Mouse (Mus musculus) lung, embryonic 16.5 days (tissue): ENCODE measurements around the gene Rusc2. TPM values are rescaled to one million over a fixed set of nuclear protein-coding genes. Genes with fewer than 3 reads are reported as not detected.

Experiments
- ATAC-seq: fragments of 200-750 bp; cut with Nextera tagmentation; 2 replicates; pipeline ENCODE4 v1.8.0; 2017; ENCODE audit warnings: low read depth, mild to moderate bottlenecking, moderate library complexity
- H3K27ac ChIP-seq: fragments of 300-500 bp; sonication (generic); 2 replicates; pipeline ENCODE4 v1.5.1; 2014; ENCODE audit warnings: mild to moderate bottlenecking, control low read depth, low read length
- H3K27me3 ChIP-seq: fragments of 300-500 bp; sonication (generic); 2 replicates; pipeline ENCODE4 v1.6.1; 2014; ENCODE audit warnings: low read depth, low read length, mixed read lengths; ENCODE audit not compliant: control insufficient read depth, insufficient read depth
- H3K36me3 ChIP-seq: fragments of 300-500 bp; sonication (generic); 2 replicates; pipeline ENCODE4 v1.6.1; 2014; ENCODE audit warnings: low read length; ENCODE audit not compliant: control insufficient read depth, insufficient read depth
- H3K4me1 ChIP-seq: fragments of 300-500 bp; sonication (generic); replicated peaks from 2 replicates; pipeline ENCODE4 v1.6.1; 2014; ENCODE audit warnings: low read length, mixed read lengths; ENCODE audit not compliant: control insufficient read depth, insufficient read depth
- H3K4me2 ChIP-seq: fragments of 300-500 bp; sonication (generic); 2 replicates; pipeline ENCODE4 v1.6.1; 2014; ENCODE audit warnings: low read depth, low read length, control low read depth
- H3K4me3 ChIP-seq: fragments of 300-500 bp; sonication (generic); 2 replicates; pipeline ENCODE4 v1.5.1; 2014; ENCODE audit warnings: mild to moderate bottlenecking, low read length, control low read depth
- H3K9ac ChIP-seq: fragments of 300-500 bp; sonication (generic); 2 replicates; pipeline ENCODE4 v1.6.1; 2014; ENCODE audit warnings: low read length, control low read depth
- H3K9me3 ChIP-seq: fragments of 300-500 bp; sonication (generic); 2 replicates; pipeline ENCODE4 v1.6.1; 2016; ENCODE audit warnings: low read length; ENCODE audit not compliant: control insufficient read depth
- WGBS: fragments of 180-500 bp; shearing (Covaris S2); extraction: QIAGEN DNeasy Blood & Tissue Kit; methylation state at CpG from one replicate; pipeline ENCODE4 v1.1.7; 2014; 5-methylcytosine and 5-hydroxymethylcytosine counted together
- polyA plus RNA-seq: library from polyadenylated mRNA; unstranded; fragments of >200 nt; fragmentation: Nextera tagmentation; extraction: Ambion mirVana; gene quantifications from 2 replicates; pipeline ENCODE4 v1.2.1, GENCODE M21; 2015

Gene Rusc2
- polyA plus RNA-seq, 1 experiment from 2014 or later: 15.1 TPM

GRCm38 (mm10) chr4:43425648-43426380 is 44.0 kb downstream of the Rusc2 start:
- peaks cover 9% of the 10 kb centered on the region for H3K27me3 ChIP-seq
- H3K9me3 ChIP-seq: no peaks in the 10 kb centered on the region
- H3K4me1 ChIP-seq: peaks cover 8% of the 10 kb centered on the region
- H3K36me3 ChIP-seq: peaks cover 38% of the 10 kb centered on the region
- 32% methylated on average over 31 of the region's 31 CpGs for WGBS
- ATAC-seq: peak; percentile 51
- H3K9ac ChIP-seq: peak overlapping the region; percentile 46; the same call in 1 of the 2 replicates
- H3K4me3 ChIP-seq: no peak overlapping the region
- peak overlapping the region; percentile 18; the same call in 1 of the 2 replicates for H3K4me2 ChIP-seq
- H3K27ac ChIP-seq: no peak overlapping the region

DNA sequence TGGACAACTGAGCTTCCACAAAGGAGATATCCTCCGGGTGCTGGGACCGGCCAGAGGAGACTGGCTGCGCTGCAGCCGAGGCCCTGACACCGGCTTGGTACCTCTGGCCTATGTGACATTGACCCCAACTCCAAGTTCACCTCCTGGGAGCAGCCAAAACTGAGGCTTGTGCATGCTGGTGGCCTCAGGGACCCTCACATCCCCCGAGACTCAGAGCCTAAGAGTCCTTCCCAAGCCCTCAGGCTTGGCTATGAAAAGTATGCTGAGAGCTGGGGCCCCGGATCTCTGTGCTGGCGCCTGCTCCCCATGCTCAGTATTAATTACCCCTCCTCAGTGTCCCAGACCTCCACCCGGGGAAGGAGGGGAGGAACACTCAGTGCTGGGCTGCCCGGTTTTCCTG is 44.7 kb downstream of the Rusc2 start:
- Histone ChIP-seq H3K4me3 (no peak overlapping the region), H3K4me1 (peaks cover 8% of the 10 kb centered on the region), H3K4me2 (no peak overlapping the region), H3K9me3 (no peaks in the 10 kb centered on the region), H3K27ac (no peak overlapping the region), H3K36me3 (peaks cover 38% of the 10 kb centered on the region), H3K27me3 (peaks cover 9% of the 10 kb centered on the region), H3K9ac (no peak overlapping the region)
- ATAC-seq: no peak
- 57% methylated on average over 10 of the region's 10 CpGs for WGBS

- H3K36me3 ChIP-seq: peaks cover 28% of the 10 kb centered on the region
- H3K4me1 ChIP-seq: peaks cover 10% of the 10 kb centered on the region
- 36% methylated on average over 22 of the region's 23 CpGs for WGBS
- no peak overlapping the region for H3K4me3 ChIP-seq
- H3K9ac ChIP-seq: no peak overlapping the region
- ATAC-seq: no peak
- H3K4me2 ChIP-seq: no peak overlapping the region
- H3K27ac ChIP-seq: no peak overlapping the region
- peaks cover 9% of the 10 kb centered on the region for H3K27me3 ChIP-seq
- H3K9me3 ChIP-seq: no peaks in the 10 kb centered on the region
Measured at GRCm38 (mm10) chr4:43427501-43428179, 45.9 kb downstream of the Rusc2 start.

- Histone ChIP-seq H3K27ac (no peak overlapping the region), H3K9me3 (no peaks in the 10 kb centered on the region), H3K36me3 (peaks cover 24% of the 10 kb centered on the region), H3K27me3 (peaks cover 9% of the 10 kb centered on the region), H3K4me1 (peaks cover 10% of the 10 kb centered on the region), H3K4me3 (no peak overlapping the region), H3K9ac (peak overlapping the region; percentile 38), H3K4me2 (peak overlapping the region; percentile 30; the same call in 1 of the 2 replicates)
- 24% methylated on average over 16 of the region's 16 CpGs for WGBS
- ATAC-seq: no peak
Measured at GRCm38 (mm10) chr4:43428180-43428861, 46.5 kb downstream of the Rusc2 start.

DNA sequence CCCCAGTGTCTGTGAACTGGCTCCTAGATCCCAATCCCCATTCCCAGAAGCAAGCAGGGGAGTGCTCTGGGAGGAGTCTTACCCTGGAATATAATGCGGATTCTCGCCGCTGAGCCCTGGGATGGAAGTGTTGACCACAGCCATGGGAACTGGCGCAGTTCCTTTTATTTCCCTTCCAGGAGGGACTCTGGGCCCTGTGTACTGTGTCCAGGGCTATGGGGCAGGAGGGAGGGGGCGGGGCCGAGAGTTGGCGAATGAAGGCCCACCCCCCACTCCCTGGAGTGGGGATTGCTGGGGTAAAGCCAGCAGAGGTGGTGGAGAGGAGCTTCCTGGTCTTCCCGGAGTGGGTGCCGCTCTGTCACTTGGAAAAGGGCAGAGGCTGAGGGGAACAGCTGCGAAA is 47.2 kb downstream of the Rusc2 start, which contains the start of gene Fam166b:
Gene Fam166b (minus strand): TSS at position 189 of the 400 bp plus-strand sequence.
- H3K27me3 ChIP-seq: peaks cover 9% of the 10 kb centered on the region
- peak; percentile 50 for ATAC-seq
- no peak within 1 kb of the TSS for H3K27ac ChIP-seq
- peaks cover 20% of the 10 kb centered on the region for H3K36me3 ChIP-seq
- H3K4me2 ChIP-seq: peak within 1 kb of the TSS; percentile 30; the same call in 1 of the 2 replicates
- H3K4me3 ChIP-seq: 0 out of 2 replicates have a peak within 1 kb of the TSS, but pooled peaks have one; percentile 15
- H3K4me1 ChIP-seq: peaks cover 10% of the 10 kb centered on the region
- 11% methylated on average over 10 of the region's 10 CpGs for WGBS
- peak within 1 kb of the TSS; percentile 38 for H3K9ac ChIP-seq
- no peaks in the 10 kb centered on the region for H3K9me3 ChIP-seq

- Histone ChIP-seq H3K9me3 (no peaks in the 10 kb centered on the region), H3K4me1 (peaks cover 10% of the 10 kb centered on the region), H3K36me3 (no peaks in the 10 kb centered on the region), H3K27ac (no peak overlapping the region), H3K4me3 (no peak overlapping the region), H3K27me3 (peaks cover 7% of the 10 kb centered on the region), H3K9ac (no peak overlapping the region), H3K4me2 (no peak overlapping the region)
- WGBS: 5% methylated on average over 4 of the region's 4 CpGs
- peak; percentile 59; the same call in 1 of the 2 replicates for ATAC-seq
Measured at GRCm38 (mm10) chr4:43431690-43432089, 49.9 kb downstream of the Rusc2 start.

DNA sequence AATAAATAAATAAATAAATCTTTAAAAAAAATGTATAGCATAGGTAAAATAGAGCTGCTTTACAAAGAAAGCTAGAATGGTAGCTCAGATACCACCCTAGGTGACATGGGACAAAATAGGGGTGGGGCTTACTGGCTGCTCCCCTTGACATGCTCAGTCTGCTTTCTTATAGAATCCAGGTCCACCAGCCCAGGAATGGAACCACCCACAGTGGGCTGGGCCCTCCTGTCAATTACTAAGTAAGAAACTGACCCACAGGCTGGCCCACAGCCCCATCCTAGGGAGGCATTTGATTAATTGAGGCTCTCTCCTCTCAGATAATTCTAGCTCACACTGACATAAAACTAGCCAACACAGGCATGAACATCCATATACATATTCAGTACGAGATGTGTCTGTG is 51.1 kb downstream of the Rusc2 start:
- Histone ChIP-seq H3K27ac (no peak overlapping the region), H3K36me3 (no peaks in the 10 kb centered on the region), H3K27me3 (no peaks in the 10 kb centered on the region), H3K4me1 (peaks cover 10% of the 10 kb centered on the region), H3K4me2 (no peak overlapping the region), H3K9ac (no peak overlapping the region), H3K9me3 (no peaks in the 10 kb centered on the region), H3K4me3 (no peak overlapping the region)
- ATAC-seq: no peak
- WGBS: 74% methylated on average over 1 of the region's 1 CpGs

DNA sequence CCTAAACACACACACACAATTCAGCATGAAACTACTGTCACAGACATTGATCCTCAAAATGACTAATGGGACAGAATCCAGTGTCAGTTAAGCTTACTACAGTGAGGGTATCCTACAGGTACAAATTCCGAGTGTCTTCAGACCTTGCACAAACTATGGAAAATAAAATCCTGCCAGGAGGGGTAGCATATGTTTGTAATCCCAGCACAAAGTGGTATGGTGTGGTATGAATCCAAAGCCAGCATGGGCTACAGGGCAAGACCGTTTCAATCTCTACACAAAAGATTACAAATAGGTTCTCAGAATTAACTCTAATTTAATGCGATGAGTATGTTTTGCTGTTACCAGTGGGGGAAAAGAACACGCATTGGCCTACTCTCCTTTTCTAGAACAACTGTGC is 59.9 kb downstream of the Rusc2 start, which contains the start of gene Tesk1:
Gene Tesk1 (plus strand): TSS at position 301 of the 400 bp plus-strand sequence.
- Histone ChIP-seq H3K27ac (peak within 1 kb of the TSS; percentile 91), H3K4me2 (peak within 1 kb of the TSS; percentile 92)

GRCm38 (mm10) chr4:43442044-43442443 is 60.3 kb downstream of the Rusc2 start:
- Histone ChIP-seq H3K27me3 (no peaks in the 10 kb centered on the region), H3K4me3 (peak overlapping the region; percentile 95), H3K36me3 (peaks cover 17% of the 10 kb centered on the region), H3K4me2 (peak overlapping the region; percentile 92), H3K9ac (peak overlapping the region; percentile 98), H3K4me1 (peaks cover 11% of the 10 kb centered on the region), H3K9me3 (no peaks in the 10 kb centered on the region), H3K27ac (peak overlapping the region; percentile 91)
- peak; percentile 94 for ATAC-seq
- 0% methylated on average over 33 of the region's 33 CpGs for WGBS

More for the DNA sequence above, 59.9 kb downstream of the Rusc2 start, which contains the start of gene Tesk1:
- no peak for ATAC-seq
- no peaks in the 10 kb centered on the region for H3K9me3 ChIP-seq
- peak within 1 kb of the TSS; percentile 95 for H3K4me3 ChIP-seq
- H3K9ac ChIP-seq: peak within 1 kb of the TSS; percentile 98
- 22% methylated on average over 4 of the region's 4 CpGs for WGBS
- peaks cover 13% of the 10 kb centered on the region for H3K36me3 ChIP-seq
- H3K4me1 ChIP-seq: peaks cover 11% of the 10 kb centered on the region
- H3K27me3 ChIP-seq: no peaks in the 10 kb centered on the region
